Mouse (Mus musculus) ES-Bruce4 (cell line): ENCODE measurements around the gene Iqschfp. TPM values are rescaled to one million over a fixed set of nuclear protein-coding genes. Genes with fewer than 3 reads are reported as not detected.

Experiments
- H3K27ac ChIP-seq: 2 replicates; pipeline ENCODE4 v1.5.1; 2012; ENCODE audit warnings: low read length, inconsistent platforms; ENCODE audit not compliant: insufficient read depth
- H3K27me3 ChIP-seq: 2 replicates; pipeline ENCODE4 v1.6.1; 2012; ENCODE audit warnings: mild to moderate bottlenecking, low read length, inconsistent platforms; ENCODE audit not compliant: control insufficient read depth, poor library complexity, insufficient read depth, severe bottlenecking
- H3K36me3 ChIP-seq: 2 replicates; pipeline ENCODE4 v1.6.1; 2012; ENCODE audit warnings: inconsistent platforms, mild to moderate bottlenecking, low read length, moderate library complexity; ENCODE audit not compliant: control insufficient read depth, poor library complexity, insufficient read depth, severe bottlenecking
- H3K4me1 ChIP-seq: one replicate; pipeline ENCODE4 v1.8.1; 2011; ENCODE audit warnings: low read length; ENCODE audit not compliant: control insufficient read depth, insufficient read depth
- H3K4me3 ChIP-seq: 2 replicates; pipeline ENCODE4 v1.5.1; 2011; ENCODE audit warnings: low read depth, mild to moderate bottlenecking, low read length
- H3K9ac ChIP-seq: 2 replicates; pipeline ENCODE4 v1.6.1; 2012; ENCODE audit warnings: low read depth, mild to moderate bottlenecking, inconsistent platforms; ENCODE audit not compliant: poor library complexity, severe bottlenecking
- H3K9me3 ChIP-seq: replicated peaks from 2 replicates; pipeline ENCODE4 v1.6.1; 2012; ENCODE audit warnings: mild to moderate bottlenecking, low read length, inconsistent platforms; ENCODE audit not compliant: control insufficient read depth, poor library complexity, insufficient read depth, severe bottlenecking
- CTCF ChIP-seq: IDR thresholded peaks from one replicate; pipeline ENCODE4 v1.8.1; 2011; ENCODE audit warnings: low read depth, low read length
- EP300 ChIP-seq: IDR thresholded peaks from 2 replicates; pipeline ENCODE4 v1.6.1; 2011; ENCODE audit warnings: low read depth, low read length; ENCODE audit not compliant: insufficient read depth
- POLR2A ChIP-seq: IDR thresholded peaks from one replicate; pipeline ENCODE4 v1.8.1; 2011; ENCODE audit warnings: low read length; ENCODE audit not compliant: insufficient read depth
- polyA plus RNA-seq: library from polyadenylated mRNA; stranded (reverse); fragments of >200 nt; gene quantifications from 2 replicates; pipeline ENCODE4 v1.2.4, GENCODE M21; 2011; ENCODE audit warnings: low read depth; ENCODE audit not compliant: missing spikeins, insufficient read depth, insufficient read length

The Iqschfp gene
- polyA plus RNA-seq, 1 experiment, result not detected

DNA sequence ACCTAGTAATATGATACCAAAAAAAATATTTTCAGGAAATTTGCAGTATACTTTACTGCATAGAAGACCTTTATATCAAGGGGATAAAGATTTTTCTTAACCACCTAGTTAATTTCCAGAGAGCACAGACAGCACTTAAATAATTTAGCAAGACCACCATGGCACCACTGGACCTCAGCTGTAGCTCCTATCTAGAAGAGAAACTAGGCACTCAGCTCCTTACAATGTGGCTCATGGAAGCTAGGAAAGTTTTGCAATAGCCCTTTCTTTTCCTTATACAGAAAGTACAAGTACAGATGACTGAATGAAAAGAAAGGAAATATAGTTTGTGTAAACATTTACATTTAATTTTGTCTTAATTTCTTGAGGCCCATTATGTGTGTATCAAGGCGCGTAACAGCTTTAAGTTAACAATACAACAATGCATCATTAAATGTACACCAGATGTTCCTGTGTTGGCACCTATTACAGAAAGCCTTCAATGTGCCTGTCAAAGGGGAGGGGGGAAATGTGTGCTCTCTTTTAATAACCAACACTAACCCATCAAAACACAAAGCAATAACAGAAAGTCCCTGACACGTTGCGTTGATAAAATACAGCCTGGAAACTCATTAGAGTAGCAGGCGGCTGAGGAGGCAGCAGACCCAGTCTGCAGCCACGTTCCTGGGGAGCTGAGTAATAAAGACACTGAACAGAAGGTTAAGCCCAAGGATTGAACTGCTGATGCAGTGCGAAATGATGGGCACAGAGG, 391.0 kb downstream of the Iqschfp start:
- TF ChIP-seq CTCF, result no peak
- TF ChIP-seq EP300, result no peak
- H3K36me3 ChIP-seq, result no peaks in the 10 kb centered on the region
- H3K4me3 ChIP-seq, result no peak overlapping the region
- no peak overlapping the region for H3K27ac ChIP-seq
- H3K4me1 ChIP-seq, result no peaks in the 10 kb centered on the region
- no peak overlapping the region for H3K9ac ChIP-seq
- H3K27me3 ChIP-seq, result no peaks in the 10 kb centered on the region
- no peaks in the 10 kb centered on the region for H3K9me3 ChIP-seq

DNA sequence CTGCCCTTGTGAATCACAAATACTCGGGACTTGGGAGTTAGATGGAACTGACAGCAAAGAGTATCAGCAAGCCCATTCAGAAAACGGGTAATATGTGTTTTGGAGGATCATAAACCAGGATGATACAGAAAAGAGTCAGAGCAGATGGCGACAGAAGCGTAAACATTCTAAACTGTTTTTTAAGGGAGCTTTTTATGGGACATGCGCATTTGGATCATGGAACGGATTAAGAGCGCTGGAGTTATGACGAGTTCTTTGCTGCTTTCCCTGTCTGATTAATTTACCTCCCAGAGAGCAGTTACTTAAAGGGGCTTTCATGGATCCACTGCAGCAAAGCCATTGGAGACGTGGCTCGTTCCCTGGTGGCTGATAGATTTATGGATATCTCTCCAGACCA, 391.6 kb downstream of the Iqschfp start:
- no peaks in the 10 kb centered on the region for H3K4me1 ChIP-seq
- TF ChIP-seq EP300 (no peak), CTCF (no peak), POLR2A (no peak)
- no peaks in the 10 kb centered on the region for H3K36me3 ChIP-seq
- no peak overlapping the region for H3K4me3 ChIP-seq
- no peak overlapping the region for H3K9ac ChIP-seq
- no peaks in the 10 kb centered on the region for H3K9me3 ChIP-seq
- no peak overlapping the region for H3K27ac ChIP-seq
- no peaks in the 10 kb centered on the region for H3K27me3 ChIP-seq

DNA sequence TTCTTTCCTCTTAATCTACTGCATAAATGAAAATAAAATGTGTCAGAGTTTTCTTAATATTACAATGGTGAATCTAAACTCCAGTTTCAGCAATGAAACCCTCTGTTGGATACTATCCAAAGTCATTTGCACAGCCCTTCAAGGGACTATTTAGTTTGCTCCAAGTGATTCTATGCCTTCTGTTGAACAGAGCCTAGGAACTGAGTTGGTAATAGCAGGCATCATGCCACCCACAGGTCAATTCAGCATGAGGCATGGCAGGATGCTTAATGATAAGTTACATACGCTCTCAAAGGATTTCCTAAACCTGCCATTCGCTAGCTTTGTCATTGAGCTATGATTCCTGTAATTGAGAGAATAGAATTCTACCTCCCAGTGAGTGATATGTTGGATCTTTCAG, 392.5 kb downstream of the Iqschfp start:
- TF ChIP-seq CTCF (no peak), POLR2A (no peak), EP300 (no peak)
- Histone ChIP-seq H3K36me3 (no peaks in the 10 kb centered on the region), H3K9me3 (no peaks in the 10 kb centered on the region), H3K4me1 (no peaks in the 10 kb centered on the region), H3K9ac (no peak overlapping the region), H3K27me3 (no peaks in the 10 kb centered on the region), H3K27ac (no peak overlapping the region), H3K4me3 (no peak overlapping the region)

DNA sequence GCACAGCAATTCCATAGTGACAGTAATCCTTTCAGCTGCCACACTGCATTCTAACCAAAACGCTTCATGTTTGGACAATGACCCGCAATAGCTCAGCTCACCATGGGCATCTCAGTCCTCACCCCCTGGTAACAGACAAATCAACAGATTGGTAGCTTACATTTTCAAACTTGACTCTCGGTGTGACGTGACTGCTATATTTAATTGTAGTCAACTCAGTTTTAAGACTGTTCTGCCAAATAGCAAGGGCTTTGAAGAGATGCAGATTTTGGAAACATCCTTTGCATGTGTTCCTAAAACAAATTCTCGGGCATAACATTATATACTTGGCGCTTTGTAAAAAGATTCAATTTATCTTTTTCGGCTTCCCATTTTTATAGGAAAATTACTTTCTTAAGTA, 404.7 kb downstream of the Iqschfp start:
- no peak overlapping the region for H3K4me3 ChIP-seq
- no peaks in the 10 kb centered on the region for H3K4me1 ChIP-seq
- no peaks in the 10 kb centered on the region for H3K36me3 ChIP-seq
- no peaks in the 10 kb centered on the region for H3K9me3 ChIP-seq
- H3K27ac ChIP-seq, result no peak overlapping the region
- H3K9ac ChIP-seq, result no peak overlapping the region
- TF ChIP-seq POLR2A (no peak), EP300 (no peak), CTCF (no peak)
- H3K27me3 ChIP-seq, result no peaks in the 10 kb centered on the region

DNA sequence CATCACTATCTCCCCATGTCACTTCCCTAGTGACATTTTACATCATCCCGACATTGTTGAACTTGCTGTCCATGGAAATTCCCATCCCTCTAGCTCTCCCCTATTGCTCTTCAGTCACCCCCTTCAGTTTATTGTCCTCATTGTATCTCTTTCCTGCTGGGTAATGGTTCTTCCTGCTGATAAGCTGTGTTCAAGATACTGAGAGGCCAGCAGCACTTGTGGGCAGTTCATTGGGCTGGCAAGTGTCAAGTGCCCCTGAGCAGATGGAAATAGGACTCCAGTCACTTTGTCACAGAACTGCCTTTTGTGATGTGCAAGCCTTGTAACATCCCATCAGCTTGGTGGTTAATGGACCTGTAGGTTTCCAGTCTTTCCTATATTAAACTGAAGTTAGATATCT, 413.6 kb downstream of the Iqschfp start:
- Histone ChIP-seq H3K27ac (no peak overlapping the region), H3K36me3 (no peaks in the 10 kb centered on the region), H3K4me1 (no peaks in the 10 kb centered on the region), H3K9me3 (no peaks in the 10 kb centered on the region), H3K9ac (no peak overlapping the region), H3K4me3 (no peak overlapping the region), H3K27me3 (no peaks in the 10 kb centered on the region)
- TF ChIP-seq CTCF (no peak), POLR2A (no peak), EP300 (no peak)

DNA sequence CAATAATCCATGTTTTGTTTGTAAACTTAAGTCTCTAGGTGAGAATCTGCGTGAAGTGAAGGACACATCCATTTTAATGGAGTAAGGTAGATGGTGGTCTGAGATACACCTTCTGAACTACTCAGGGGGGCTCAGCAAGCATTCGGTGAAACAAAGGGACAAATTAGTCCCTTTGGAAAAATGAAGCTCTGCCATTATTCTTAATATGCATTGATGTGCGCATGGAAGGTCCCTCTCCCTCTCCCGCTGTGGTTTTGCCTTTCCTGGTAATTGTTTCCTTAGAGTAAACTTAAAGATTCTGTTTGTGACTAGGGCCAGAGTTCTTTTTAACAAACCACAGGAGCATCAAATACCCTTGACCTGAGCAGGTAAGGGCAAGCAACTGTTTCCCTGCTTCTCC, 414.7 kb downstream of the Iqschfp start:
- no peak overlapping the region for H3K9ac ChIP-seq
- H3K36me3 ChIP-seq, result no peaks in the 10 kb centered on the region
- no peak overlapping the region for H3K27ac ChIP-seq
- no peak overlapping the region for H3K4me3 ChIP-seq
- no peaks in the 10 kb centered on the region for H3K4me1 ChIP-seq
- H3K27me3 ChIP-seq, result no peaks in the 10 kb centered on the region
- H3K9me3 ChIP-seq, result no peaks in the 10 kb centered on the region
- no peak for TF ChIP-seq EP300
